Mouse (Mus musculus) lung, adult 18-20 months (tissue): ENCODE results near the gene Dcaf10.
"Not testable (repeated sequence)": the region's sequence is repeated elsewhere in the genome, so short reads cannot be mapped to it uniquely, and the experiment has no call there.

Experiments used
- DNase-seq, 2 experiments: peaks; one replicate each; pipeline ENCODE4 v3.0.0; 2022; ENCODE audit warnings: mixed read lengths in 2 of 2

Dcaf10 gene

GRCm38 (mm10) chr4:45341669-45342249 lies at the start of gene Dcaf10:
Dcaf10 (plus strand) TSS chr4:45342101.
- peak; percentile 92 for DNase-seq

DNA sequence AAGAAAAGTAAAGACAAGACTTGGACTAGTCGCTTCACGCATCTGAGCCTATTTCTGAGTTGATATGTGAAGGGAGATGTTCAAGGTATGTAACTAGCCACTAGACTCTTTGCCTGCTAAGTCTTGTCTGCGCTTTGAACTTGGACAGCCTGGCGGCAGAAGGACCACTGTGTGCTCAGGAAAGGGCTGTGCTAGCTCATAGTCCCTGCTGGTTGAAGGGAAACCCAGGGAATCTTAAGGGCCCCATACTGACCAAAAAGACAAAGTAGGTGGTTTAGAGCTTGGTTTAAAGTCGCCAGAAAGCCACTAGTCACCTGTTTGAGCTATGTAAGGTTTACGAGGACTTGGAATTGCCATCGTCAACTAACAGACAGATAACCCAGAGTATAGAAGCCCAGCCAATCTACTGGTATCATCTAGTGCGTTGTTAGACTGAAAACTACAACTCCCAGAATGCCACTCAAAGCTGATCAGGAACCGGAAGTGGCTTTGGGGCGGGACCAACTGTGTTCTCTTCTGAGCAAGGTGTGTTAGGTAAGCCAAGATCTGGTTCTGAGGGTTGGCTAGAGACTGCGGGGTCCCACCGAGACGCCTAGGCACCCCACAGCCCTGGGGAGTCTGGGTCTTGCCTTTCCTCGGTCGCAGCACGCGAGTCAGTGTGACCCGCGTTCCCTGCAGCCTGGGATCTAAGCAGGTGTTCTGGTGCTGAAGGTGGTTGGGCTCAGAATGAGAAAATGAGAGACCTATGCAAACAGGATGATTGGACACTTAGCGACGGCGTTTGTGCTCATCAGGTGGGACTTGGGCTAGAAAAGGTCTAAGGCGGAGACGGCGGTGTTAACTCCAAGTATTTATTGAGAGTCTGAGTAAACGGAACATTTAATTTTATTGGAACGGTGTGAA lies 45.0 kb upstream of the Dcaf10 start, which contains the start of gene Trmt10b:
Gene Trmt10b, plus strand, starts transcription at position 466 of the 903 bp plus-strand sequence.
- peak; percentile 78 for DNase-seq

DNA sequence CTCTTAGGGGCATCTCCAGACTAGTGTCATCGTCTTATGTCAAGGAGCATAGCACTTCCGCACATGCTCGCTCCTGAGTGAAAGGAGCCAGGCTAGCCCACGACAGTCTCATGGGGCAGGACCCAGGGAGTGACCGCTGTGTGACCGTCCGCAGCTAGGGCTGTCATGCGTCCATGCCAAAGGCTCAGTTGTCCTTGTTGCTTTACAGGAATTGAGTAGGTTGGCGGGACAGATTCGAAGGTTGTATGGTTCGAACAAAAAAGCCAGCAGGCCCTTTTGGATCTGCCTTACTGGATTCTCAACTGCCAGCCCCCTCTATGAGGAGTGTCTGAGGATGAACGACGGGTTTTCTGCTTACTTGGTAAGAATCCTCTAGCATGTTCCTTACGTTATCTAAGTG lies 36.4 kb upstream of the Dcaf10 start:
- DNase-seq: no peak

DNA sequence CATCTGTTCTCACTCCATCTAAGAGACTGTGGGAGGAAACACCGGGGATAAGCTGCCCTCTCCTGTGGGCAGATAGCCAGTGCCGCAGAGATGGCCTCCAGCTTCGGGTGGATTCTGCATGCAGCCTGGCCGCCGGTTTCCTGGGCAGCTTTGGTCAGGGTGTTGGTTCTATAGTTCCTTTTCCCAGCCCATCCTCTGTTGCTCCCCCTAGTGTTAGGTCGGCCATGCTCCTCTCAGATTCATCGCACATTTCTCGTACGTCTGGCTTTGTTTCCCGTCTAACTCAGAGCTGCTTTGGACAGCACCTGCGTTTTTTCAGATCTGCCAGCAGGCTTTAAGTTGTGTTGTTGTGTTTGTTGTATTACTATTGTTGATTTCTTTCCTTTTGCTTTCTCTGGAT lies 33.9 kb upstream of the Dcaf10 start:
- no peak for DNase-seq

GRCm38 (mm10) chr4:45308606-45309005 lies 33.3 kb upstream of the Dcaf10 start:
- no peak for DNase-seq

DNA sequence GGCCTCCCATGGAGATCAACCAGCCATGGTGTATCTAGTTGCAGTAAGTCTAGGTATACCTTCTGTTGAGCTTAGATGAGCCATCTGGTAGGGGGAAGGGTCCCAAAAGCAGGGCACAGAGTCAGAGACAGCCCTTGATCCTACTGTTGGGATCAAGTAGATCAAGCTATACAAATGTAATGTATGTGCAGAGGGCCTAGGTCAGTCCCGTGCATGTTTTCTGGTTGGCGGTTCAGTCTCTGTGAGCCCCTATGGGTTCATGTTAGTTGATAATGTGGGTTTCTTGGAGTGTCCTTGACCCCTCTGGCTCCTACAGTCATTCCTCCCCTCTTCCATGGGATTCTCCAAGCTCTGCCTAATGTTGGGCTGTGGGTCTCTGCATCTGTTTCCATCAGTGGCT lies 30.8 kb upstream of the Dcaf10 start:
- no peak for DNase-seq

DNA sequence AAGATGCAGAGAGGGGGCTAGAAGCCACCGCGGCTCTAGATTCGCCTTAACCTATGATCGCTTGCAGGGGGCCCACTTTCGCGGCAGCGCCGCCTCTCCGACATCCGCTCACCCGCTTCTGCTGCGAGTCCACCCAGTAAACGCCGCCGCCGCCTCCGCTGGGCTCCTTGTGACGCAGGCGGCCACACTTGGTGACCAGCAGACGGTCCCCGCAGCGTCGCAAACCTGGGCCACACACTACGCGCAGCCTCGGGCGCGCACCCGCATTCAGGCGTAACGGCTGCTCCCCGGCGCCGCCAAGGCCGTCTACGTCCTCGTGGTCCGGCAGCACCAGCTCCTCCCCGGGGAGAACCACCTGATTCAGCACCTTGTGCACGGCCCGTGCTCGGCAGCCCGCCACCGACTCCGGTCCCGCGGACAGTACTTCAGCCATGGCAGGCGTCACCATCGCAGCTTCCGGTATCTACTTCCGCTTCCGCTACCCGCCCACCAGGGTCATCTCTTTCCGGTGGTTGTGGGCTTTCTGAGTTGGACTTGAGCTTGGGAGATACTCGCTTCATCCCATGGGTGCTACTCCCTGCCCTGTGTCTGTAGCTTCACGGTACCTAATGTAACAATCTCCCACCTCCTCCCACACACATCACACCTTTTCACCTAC lies 21.6 kb upstream of the Dcaf10 start:
- DNase-seq: peak; percentile 84 to 89

DNA sequence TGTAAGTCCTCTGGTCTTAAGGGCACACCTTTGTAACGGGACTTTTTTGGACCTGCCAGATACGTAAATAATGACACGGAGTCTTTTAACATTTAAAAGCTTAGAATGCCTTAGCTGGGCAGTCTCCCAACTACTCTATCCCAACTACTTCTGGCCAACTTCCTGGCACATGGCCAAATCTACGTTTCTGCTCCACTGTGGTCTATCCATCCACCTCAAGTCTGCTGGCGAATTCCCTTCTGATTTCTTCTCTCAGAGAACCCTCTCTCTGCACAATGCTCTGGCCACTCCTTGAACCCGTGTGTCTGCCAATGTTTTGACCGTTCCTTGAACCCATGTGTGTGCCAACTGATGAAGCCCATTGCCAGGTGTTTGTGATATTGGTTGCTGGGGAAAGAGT lies 10.8 kb upstream of the Dcaf10 start:
- peak in 1 of 2 experiments; percentile 25 for DNase-seq

DNA sequence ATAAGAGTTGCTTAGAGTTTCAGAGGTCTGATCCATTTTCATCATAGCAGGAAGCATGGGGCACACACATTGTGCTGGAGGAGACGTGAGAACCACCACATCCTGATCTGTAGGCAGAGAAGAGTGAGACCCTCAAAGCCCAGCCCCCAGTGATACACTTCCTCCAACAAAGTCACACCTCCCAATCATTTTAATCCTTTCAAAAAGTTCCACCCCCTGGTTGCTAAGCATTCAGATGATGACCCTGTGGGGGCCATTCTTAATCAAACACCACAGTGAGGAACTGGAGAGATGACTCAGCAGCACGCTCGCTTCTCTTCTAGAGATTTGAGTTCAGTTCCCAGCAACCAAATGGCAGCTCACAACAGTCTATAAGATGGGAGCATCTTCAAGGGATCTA lies 9.4 kb upstream of the Dcaf10 start:
- DNase-seq: no peak

- no peak for DNase-seq
Measured at GRCm38 (mm10) chr4:45341226-45341625, 675 bp upstream of the Dcaf10 start.

DNA sequence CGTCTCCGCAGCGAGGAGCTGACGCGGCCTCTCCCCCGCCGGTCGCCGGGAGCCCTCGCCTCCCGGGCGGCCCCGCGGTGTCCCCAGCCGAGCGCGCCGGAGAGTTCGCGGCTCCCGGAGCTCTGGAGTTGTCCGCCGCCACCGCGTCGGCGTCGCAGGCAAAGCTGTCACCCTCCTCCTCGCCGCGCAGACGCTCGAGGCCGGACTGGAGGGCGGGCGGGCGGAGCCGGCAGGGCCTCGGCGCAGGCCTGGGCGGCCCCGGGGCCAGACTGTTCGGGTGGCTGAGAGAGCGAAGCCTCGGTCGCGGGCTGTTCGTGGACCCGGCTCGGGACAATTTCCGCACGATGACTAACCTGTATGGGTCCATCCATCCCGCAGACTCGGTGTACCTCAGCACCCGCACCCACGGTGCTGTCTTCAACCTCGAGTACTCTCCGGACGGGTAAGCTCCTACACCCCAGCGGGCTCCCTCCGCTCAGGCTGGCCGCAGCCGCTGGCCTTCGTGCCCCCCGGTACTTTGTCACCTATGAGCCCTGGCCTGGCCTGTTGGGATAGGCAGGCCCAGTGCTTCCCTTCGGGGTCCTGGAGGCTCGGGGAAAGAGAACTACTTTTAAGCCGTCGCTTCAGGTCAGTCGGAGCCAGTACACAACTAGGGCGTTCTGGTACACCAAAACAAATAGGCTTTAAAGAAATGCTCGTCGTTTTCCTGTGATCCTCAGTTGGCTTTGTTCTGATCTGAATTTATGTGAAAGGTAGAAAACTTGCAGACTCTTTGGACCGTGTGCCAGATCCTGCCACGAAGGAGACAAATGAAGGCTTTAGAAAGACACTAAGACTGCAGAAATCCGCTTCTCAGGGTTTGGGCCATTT lies 620 bp downstream of the Dcaf10 start, which contains the start of gene Exosc3:
Gene Exosc3, minus strand, starts transcription at position 447 of the 870 bp plus-strand sequence.
- peak; percentile 31 to 49 for DNase-seq

DNA sequence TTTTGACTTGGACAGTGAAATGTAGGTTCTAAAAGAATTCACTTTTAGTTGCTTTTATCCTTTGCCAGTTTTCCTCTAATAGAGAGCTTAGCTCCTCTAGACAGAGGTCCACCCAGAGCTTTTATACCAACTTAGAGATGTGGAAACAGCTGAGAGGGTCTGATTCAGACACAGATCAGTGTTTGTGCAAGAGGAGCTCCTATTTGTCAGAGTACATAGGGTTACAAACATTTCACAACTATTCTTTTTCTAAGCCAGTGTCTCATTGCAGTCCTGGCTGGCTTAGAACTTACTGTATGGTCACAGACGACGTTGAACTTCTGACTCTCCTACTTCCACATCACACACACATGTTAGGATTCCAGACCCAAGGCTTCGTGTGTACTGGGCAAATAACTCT lies 14.8 kb downstream of the Dcaf10 start:
- DNase-seq: no peak

DNA sequence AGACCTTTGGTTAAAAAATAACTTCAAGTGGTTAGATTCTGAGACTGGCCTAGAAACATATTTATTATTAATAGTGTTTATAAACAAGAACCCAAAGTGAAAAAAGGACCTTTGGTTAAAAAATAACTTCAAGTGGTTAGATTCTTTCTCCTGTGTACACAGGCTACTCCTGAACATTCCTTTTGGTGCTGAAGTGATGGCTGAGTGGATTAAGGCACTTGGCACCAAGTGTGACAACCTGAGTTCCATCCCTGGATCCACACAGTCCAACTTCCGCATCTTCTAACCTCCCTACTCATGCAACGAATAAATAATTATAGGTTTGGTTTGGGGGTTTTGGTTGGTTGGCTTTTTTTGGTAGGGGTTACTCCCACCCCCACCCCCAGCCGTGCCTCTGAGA lies 29.4 kb downstream of the Dcaf10 start:
- DNase-seq: peak; percentile 57 to 76

- no peak for DNase-seq
Measured at GRCm38 (mm10) chr4:45374879-45375278, 33.0 kb downstream of the Dcaf10 start.

DNA sequence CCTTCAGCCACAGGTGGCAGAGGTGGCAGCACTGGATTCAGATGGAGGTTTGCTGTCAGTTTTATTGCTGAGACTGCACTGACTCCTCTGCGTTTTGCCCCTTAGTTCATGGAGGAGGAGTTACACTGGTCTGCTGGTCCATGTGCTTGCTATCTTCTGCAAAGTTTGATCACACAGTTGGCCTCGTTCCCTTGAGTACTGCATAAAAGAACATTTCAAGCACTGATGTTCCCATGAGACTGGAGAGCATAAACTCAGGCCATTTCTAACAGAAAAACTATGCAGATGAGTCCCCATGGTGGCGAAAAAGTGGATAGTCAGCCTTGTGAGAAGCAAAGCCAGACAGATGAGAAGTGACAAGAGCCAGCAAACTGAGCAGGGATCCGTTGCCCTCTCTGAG lies 34.7 kb downstream of the Dcaf10 start:
- DNase-seq: no peak

DNA sequence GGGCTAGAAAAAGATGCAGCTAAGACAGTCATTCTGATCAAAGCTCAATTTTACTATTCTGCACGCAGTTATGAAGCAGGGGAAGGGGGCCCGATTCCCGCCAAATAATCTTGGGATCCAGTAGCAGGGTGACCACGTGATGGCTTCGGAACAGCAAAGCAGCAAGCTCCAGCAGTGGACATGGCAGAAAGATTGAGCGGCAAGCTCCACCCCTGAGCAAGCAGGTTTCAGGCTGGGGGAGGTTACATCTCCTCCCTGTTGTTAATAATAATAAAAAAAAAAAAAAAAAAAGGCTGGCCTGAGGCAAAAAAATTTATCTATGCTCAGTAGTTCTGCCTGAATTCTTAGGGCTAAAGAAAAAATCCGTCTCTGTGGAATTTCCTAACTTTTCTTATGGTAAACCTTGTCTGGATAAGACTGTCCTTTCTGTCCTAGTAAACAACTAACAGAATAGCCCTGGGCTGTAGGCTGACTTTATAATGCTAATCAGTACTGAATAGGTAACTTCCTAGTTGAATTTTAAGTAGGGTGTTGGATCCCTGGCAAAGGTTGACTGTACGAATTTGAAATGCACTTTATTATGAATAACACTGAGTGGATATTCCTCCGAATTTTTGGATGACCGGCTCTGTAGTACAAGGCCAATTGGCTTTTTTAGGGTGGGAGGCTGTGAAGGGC lies 39.1 kb downstream of the Dcaf10 start:
- not testable (repeated sequence) for DNase-seq

DNA sequence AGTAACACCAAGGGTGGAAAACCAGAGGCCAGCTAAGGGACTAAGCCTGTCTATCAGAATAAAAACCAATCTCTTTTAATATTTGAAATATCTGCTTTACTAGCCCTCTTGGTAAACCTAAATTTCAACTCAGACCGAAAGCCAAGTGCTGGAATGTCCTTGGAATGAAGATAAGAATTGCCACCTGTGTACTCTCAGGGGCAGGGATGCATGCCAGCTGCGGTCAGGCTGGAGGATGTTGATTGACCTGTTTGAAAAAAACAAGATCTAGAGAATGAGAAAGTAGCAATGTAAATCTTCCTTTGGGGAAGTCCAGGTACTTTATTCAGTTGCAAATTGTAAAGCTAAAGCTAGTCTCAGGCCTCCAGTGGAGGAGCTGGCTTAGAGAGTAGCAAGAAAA lies 40.2 kb downstream of the Dcaf10 start:
- peak; percentile 75 for DNase-seq

GRCm38 (mm10) chr4:45387296-45387695 lies 45.4 kb downstream of the Dcaf10 start:
- DNase-seq: not testable (repeated sequence)

DNA sequence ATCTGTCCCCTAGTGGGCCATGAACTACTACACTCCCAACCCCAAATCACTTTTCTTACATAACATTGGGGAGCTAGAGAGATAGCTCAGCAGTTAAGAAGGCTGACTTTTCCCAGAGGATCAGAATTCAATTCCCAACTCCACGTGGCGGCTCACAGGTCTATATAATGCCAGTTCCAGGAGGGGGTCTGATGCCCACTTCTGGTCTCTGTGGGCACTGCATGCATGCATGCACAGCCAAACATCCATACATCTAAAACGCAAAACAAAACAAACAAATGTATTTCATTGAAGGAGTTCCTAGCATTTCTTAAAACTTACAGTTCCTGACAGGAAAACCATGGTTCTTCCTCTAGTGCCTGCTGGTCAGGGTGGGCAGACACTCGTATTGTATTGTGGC lies 50.2 kb downstream of the Dcaf10 start:
- no peak for DNase-seq

- DNase-seq: peak in 1 of 2 experiments; percentile 50
Measured at GRCm38 (mm10) chr4:45392572-45392971, 50.7 kb downstream of the Dcaf10 start.

GRCm38 (mm10) chr4:45392994-45393393 lies 51.1 kb downstream of the Dcaf10 start:
- no peak for DNase-seq

DNA sequence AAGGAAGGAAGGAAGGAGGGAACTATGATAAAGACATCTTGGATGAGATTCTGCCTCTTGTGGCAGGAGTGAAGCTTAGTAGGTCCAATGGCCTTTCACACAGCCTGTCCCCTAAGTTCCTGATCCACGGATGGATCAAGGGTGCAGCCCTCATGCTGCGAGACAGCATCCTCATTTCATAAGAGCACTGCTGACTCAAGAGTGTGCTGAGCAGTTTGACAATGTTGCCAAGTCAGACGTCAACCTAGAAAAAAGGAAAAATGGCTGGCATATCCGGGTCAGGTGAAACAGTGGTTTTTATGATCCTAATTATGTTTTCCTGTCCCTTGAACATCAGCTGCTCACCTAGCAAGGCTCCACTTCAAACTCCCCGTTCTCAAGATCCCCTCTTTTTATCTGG lies 51.8 kb downstream of the Dcaf10 start:
- DNase-seq: no peak
